Mouse (Mus musculus): ENCODE data around the gene Gm21778. TPM values are rescaled to one million over a fixed set of nuclear protein-coding genes. Genes with fewer than 3 reads are reported as not detected.

Gm21778 gene
- not detected in 2 replicates for polyA plus RNA-seq (2021; fragmentation: Nextera tagmentation)
- long read RNA-seq, experiment 1: 0 reads
- long read RNA-seq, experiment 2: 0 reads

DNA sequence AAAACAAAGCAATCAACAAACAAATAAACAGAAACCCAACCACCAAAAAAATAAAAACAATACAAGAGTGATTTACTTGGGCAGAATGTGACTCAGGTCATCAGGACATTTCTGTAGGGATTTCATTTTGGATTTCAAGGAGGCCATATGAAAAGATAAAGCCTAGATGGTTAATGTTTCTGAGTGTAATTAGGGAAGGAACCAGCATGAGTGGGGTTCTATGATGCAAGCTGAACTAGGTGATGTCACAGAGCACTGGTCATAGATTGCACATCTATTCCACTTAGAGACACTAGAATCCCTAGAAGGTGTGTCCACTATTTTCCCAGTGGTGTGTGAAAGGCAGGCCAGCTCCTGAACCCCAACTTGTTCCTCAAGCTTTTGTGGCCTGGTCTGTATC is at the start of gene Gm21778:
Gene Gm21778 (plus strand): TSS at position 301 of the 400 bp plus-strand sequence.

Other genes with a start within 250 kb of the Gm21778 start
- gene Gm20914, start 216.5 kb upstream of the Gm21778 start, polyA plus RNA-seq (2021; fragmentation: Nextera tagmentation): not detected in 2 replicates
- gene Gm28171, start 149.1 kb upstream of the Gm21778 start, polyA plus RNA-seq (2021; fragmentation: Nextera tagmentation): not detected in 2 replicates